Mouse (Mus musculus): Measurements from ENCODE around the gene Gm30191. TPM values are rescaled to one million over a fixed set of nuclear protein-coding genes. Genes with fewer than 3 reads are reported as not detected.
"Not testable (repeated sequence)": the region's sequence is repeated elsewhere in the genome, so short reads cannot be mapped to it uniquely, and the experiment has no call there.

Gene Gm30191
- polyA plus RNA-seq, 1 experiment from 2014 or later, result not detected

GRCm38 (mm10) chr4:134296096-134296495 is 49.4 kb downstream of the Gm30191 start:
- not testable (repeated sequence) for H3K9ac ChIP-seq; H3K27me3 ChIP-seq (replicated peaks); H3K4me3 ChIP-seq (replicated peaks); H3K4me1 ChIP-seq (replicated peaks); H3K27ac ChIP-seq; ATAC-seq; H3K9me3 ChIP-seq; H3K4me2 ChIP-seq (replicated peaks); H3K36me3 ChIP-seq
- WGBS, result 87% methylated on average over 4 of the region's 4 CpGs

GRCm38 (mm10) chr4:134296523-134296922 is 49.8 kb downstream of the Gm30191 start:
- H3K4me2 ChIP-seq (replicated peaks), result no peak overlapping the region
- no peaks in the 10 kb centered on the region for H3K36me3 ChIP-seq
- H3K27me3 ChIP-seq (replicated peaks), result 0 out of 2 replicates have a peak, but pooled peaks cover 2% of the 10 kb centered on the region
- 88% methylated on average over 4 of the region's 4 CpGs for WGBS
- no peaks in the 10 kb centered on the region for H3K4me1 ChIP-seq (replicated peaks)
- no peaks in the 10 kb centered on the region for H3K9me3 ChIP-seq
- ATAC-seq, result no peak
- no peak overlapping the region for H3K27ac ChIP-seq
- H3K4me3 ChIP-seq (replicated peaks), result no peak overlapping the region
- no peak overlapping the region for H3K9ac ChIP-seq

- no peak overlapping the region for H3K27ac ChIP-seq
- H3K9me3 ChIP-seq, result no peaks in the 10 kb centered on the region
- WGBS, result 89% methylated on average over 8 of the region's 8 CpGs
- H3K4me2 ChIP-seq (replicated peaks), result no peak overlapping the region
- 0 out of 2 replicates have a peak, but pooled peaks cover 2% of the 10 kb centered on the region for H3K27me3 ChIP-seq (replicated peaks)
- no peak overlapping the region for H3K4me3 ChIP-seq (replicated peaks)
- no peaks in the 10 kb centered on the region for H3K36me3 ChIP-seq
- no peak overlapping the region for H3K9ac ChIP-seq
- H3K4me1 ChIP-seq (replicated peaks), result no peaks in the 10 kb centered on the region
- ATAC-seq, result no peak
Measured at GRCm38 (mm10) chr4:134297369-134297768, 50.6 kb downstream of the Gm30191 start.

- Histone ChIP-seq H3K9me3 (no peaks in the 10 kb centered on the region), H3K27ac (no peak overlapping the region), H3K36me3 (no peaks in the 10 kb centered on the region), H3K4me3 (replicated peaks) (no peak overlapping the region), H3K4me2 (replicated peaks) (no peak overlapping the region), H3K4me1 (replicated peaks) (no peaks in the 10 kb centered on the region), H3K27me3 (replicated peaks) (no peaks in the 10 kb centered on the region), H3K9ac (no peak overlapping the region)
- ATAC-seq, result no peak
- WGBS, result 73% methylated on average over 19 of the region's 19 CpGs
Measured at GRCm38 (mm10) chr4:134298626-134299497, 52.1 kb downstream of the Gm30191 start.

GRCm38 (mm10) chr4:134299498-134299810 is 52.7 kb downstream of the Gm30191 start:
- no peak overlapping the region for H3K27ac ChIP-seq
- WGBS, result 58% methylated on average over 4 of the region's 4 CpGs
- no peaks in the 10 kb centered on the region for H3K27me3 ChIP-seq (replicated peaks)
- H3K4me3 ChIP-seq (replicated peaks), result no peak overlapping the region
- H3K4me1 ChIP-seq (replicated peaks), result no peaks in the 10 kb centered on the region
- H3K9ac ChIP-seq, result no peak overlapping the region
- ATAC-seq, result no peak
- H3K9me3 ChIP-seq, result no peaks in the 10 kb centered on the region
- H3K4me2 ChIP-seq (replicated peaks), result no peak overlapping the region
- H3K36me3 ChIP-seq, result no peaks in the 10 kb centered on the region

Other genes with a start within 250 kb of the Gm30191 start
- 40.3 and 41.9 TPM in 2 replicates for gene Dhdds, start 246.0 kb upstream of the Gm30191 start, polyA plus RNA-seq (2015; fragmentation: Nextera tagmentation; extraction: Ambion mirVana)
- gene Lin28a, start 228.1 kb upstream of the Gm30191 start, polyA plus RNA-seq (2015; fragmentation: Nextera tagmentation; extraction: Ambion mirVana), result 0.05 and 0.10 TPM in 2 replicates
- gene Zfp683, start 193.1 kb upstream of the Gm30191 start, polyA plus RNA-seq (2015; fragmentation: Nextera tagmentation; extraction: Ambion mirVana), result not detected in 2 replicates
- gene Crybg2, start 186.1 kb upstream of the Gm30191 start, polyA plus RNA-seq (2015; fragmentation: Nextera tagmentation; extraction: Ambion mirVana), result 14.9 and 16.6 TPM in 2 replicates
- gene Cd52, start 151.9 kb upstream of the Gm30191 start, polyA plus RNA-seq (2015; fragmentation: Nextera tagmentation; extraction: Ambion mirVana), result 27.0 and 29.7 TPM in 2 replicates
- 4.4 and 6.0 TPM in 2 replicates for gene Ubxn11, start 144.4 kb upstream of the Gm30191 start, polyA plus RNA-seq (2015; fragmentation: Nextera tagmentation; extraction: Ambion mirVana)
- 362 and 375 TPM in 2 replicates for gene Sh3bgrl3, start 118.1 kb upstream of the Gm30191 start, polyA plus RNA-seq (2015; fragmentation: Nextera tagmentation; extraction: Ambion mirVana)
- gene Cep85, start 59.8 kb upstream of the Gm30191 start, polyA plus RNA-seq (2015; fragmentation: Nextera tagmentation; extraction: Ambion mirVana), result 90.0 and 91.6 TPM in 2 replicates
- not detected in 2 replicates for gene Gm7534, start 43.9 kb upstream of the Gm30191 start, polyA plus RNA-seq (2015; fragmentation: Nextera tagmentation; extraction: Ambion mirVana)
- gene Catsper4, start 19.6 kb upstream of the Gm30191 start, polyA plus RNA-seq (2015; fragmentation: Nextera tagmentation; extraction: Ambion mirVana), result 0.19 and 0.43 TPM in 2 replicates
- gene Cnksr1, start 8.5 kb upstream of the Gm30191 start, polyA plus RNA-seq (2015; fragmentation: Nextera tagmentation; extraction: Ambion mirVana), result 12.2 and 12.7 TPM in 2 replicates
- gene E130218I03Rik, start 3.3 kb upstream of the Gm30191 start, polyA plus RNA-seq (2015; fragmentation: Nextera tagmentation; extraction: Ambion mirVana), result 0.23 and 0.34 TPM in 2 replicates
- gene Zfp593, start 1.3 kb upstream of the Gm30191 start, polyA plus RNA-seq (2015; fragmentation: Nextera tagmentation; extraction: Ambion mirVana), result 16.4 and 16.7 TPM in 2 replicates
- 5.0 TPM in 2 replicates for gene Grrp1, start 7.2 kb downstream of the Gm30191 start, polyA plus RNA-seq (2015; fragmentation: Nextera tagmentation; extraction: Ambion mirVana)
- 15.7 and 17.9 TPM in 2 replicates for gene Pdik1l, start 41.0 kb downstream of the Gm30191 start, polyA plus RNA-seq (2015; fragmentation: Nextera tagmentation; extraction: Ambion mirVana)
- 0.68 and 1.0 TPM in 2 replicates for gene Trim63, start 68.2 kb downstream of the Gm30191 start, polyA plus RNA-seq (2015; fragmentation: Nextera tagmentation; extraction: Ambion mirVana)
- gene Slc30a2, start 96.2 kb downstream of the Gm30191 start, polyA plus RNA-seq (2015; fragmentation: Nextera tagmentation; extraction: Ambion mirVana), result 4.4 and 4.5 TPM in 2 replicates
- gene Extl1, start 136.9 kb downstream of the Gm30191 start, polyA plus RNA-seq (2015; fragmentation: Nextera tagmentation; extraction: Ambion mirVana), result 1.4 and 1.5 TPM in 2 replicates
- 42.4 and 42.6 TPM in 2 replicates for gene Pafah2, start 149.4 kb downstream of the Gm30191 start, polyA plus RNA-seq (2015; fragmentation: Nextera tagmentation; extraction: Ambion mirVana)
- gene Stmn1, start 221.4 kb downstream of the Gm30191 start, polyA plus RNA-seq (2015; fragmentation: Nextera tagmentation; extraction: Ambion mirVana), result 1,243 and 1,415 TPM in 2 replicates
- gene Paqr7, start 249.8 kb downstream of the Gm30191 start, polyA plus RNA-seq (2015; fragmentation: Nextera tagmentation; extraction: Ambion mirVana), result 11.5 TPM in 2 replicates